Mouse (Mus musculus): Measurements from ENCODE around the gene Atf6b. TPM values are rescaled to one million over a fixed set of nuclear protein-coding genes. Genes with fewer than 3 reads are reported as not detected.

The Atf6b gene
- 10 to 100 TPM; 46.5 to 48.6 TPM for total RNA-seq (2021)
- long read RNA-seq, experiment 1, transcript Atf6b-201 (18 exons, 2,566 nt): major isoform, 77 of 114 reads
- long read RNA-seq, experiment 1, partial matches to known transcripts: 14 of 114 reads
- long read RNA-seq, experiment 1, other reads (novel, unspliced or antisense): 23 of 114 reads
- long read RNA-seq, experiment 2, transcript Atf6b-201 (18 exons, 2,566 nt): major isoform, 48 of 91 reads
- long read RNA-seq, experiment 2, partial matches to known transcripts: 31 of 91 reads
- long read RNA-seq, experiment 2, other reads (novel, unspliced or antisense): 12 of 91 reads

DNA sequence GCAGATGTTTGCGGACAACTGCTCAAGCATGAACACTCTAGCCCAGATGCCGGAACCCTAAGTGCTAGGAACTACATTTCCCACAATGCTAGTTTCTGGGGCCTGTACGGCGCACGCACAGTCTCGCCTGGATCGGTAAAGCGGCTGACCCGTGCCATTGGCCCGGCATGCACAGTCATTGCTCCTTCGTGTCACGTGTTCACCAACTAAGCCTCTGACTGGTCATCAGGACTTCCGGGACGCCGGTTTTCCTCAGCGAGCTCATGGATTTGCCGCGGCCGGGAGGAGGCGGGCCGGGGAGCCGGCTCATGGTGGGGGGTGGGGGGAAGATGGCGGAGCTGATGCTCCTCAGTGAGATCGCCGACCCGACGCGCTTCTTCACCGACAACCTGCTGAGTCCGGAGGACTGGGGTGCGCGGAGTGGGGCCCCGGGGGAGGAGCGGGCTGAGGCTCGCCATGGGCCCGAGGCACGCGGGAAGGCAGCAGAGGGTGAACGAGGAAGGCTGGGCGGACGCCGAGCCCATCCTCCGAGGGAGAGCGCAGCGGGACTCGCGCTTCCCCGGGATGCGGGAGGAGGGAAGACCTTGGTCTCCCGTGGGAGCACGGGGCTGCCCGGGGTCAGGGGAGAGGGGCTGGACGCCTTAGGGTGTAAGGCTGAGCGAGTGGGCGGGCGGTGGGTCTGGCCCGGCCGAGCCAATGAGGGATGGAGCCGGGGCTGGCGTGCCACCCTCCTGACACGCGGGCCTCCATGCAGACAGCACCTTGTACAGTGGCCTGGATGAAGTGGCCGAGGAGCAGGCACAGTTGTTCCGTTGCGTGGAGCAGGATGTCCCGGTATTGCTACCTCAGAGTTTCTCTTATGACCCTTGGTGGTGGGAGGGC is at the start of gene Atf6b:
Gene Atf6b, plus strand, starts transcription at position 241 of the 882 bp plus-strand sequence.
- DNase-seq (ENCODE audit: low spot score in 2 of 2): peak; percentile 80 to 81

DNA sequence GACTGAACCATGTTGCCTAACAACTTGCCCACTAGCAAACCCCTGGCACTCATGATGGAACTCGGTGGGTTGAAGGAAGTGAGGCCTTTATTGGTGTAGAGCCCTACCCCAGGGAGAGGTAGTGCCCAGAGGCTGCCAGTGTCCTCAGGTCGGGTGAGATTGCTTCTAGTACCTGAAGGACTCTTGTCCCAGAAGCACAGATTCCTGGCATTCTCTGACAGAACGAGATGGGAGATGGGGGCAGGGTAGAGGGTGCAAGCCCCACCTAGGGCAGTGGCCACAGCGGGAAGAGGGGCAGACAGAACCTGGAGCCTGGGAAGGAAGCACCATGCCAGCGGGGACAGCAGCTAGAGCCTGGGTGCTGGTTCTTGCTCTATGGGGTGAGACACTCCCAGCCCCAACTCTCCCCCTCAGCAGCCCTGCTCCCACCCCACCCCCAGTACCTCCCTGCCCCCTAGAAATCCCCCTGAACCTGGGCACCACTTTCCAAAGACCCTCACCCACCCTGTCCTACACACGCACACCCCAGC is 49.3 kb upstream of the Atf6b start, which contains the start of gene Ager:
Gene Ager, plus strand, starts transcription at position 297 of the 530 bp plus-strand sequence.
- DNase-seq (ENCODE audit: low spot score in 2 of 2): no peak

DNA sequence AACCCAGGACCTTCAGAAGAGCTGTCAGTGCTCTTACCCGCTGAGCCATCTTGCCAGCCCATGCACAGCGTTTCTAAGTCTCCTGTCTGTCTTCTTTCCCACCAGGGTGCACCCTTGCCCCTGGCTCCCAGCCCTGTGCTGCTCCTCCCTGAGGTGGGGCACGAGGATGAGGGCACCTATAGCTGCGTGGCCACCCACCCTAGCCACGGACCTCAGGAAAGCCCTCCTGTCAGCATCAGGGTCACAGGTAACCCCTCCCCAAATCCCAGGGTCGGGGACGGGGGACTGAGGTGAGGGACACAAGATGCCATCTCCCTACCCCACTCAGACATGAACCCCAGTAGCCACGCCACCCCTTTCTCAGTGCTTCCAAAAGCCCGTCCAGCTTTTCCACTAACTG is 47.1 kb upstream of the Atf6b start:
- DNase-seq (ENCODE audit: low spot score in 2 of 2): no peak

DNA sequence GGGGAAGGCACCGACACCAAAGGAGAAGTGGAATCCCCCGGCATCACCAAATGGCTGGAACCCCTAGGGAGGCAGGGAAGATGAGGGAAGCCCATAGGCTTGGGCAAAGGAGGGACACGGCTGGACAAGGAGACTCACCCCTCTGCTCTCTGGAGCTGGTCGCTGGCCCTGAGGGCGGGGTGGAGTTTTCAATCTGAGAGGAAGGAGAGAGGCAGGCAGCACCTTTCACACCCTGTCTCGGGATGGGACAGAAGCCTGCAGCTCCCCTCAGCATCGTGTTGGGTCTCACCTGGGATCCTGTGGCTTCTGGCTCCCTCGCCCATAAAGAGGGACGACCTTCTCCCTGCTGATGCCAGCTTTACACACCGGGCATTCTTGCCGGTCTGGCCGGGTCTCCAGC is 45.1 kb upstream of the Atf6b start:
- DNase-seq (ENCODE audit: low spot score in 2 of 2): no peak

DNA sequence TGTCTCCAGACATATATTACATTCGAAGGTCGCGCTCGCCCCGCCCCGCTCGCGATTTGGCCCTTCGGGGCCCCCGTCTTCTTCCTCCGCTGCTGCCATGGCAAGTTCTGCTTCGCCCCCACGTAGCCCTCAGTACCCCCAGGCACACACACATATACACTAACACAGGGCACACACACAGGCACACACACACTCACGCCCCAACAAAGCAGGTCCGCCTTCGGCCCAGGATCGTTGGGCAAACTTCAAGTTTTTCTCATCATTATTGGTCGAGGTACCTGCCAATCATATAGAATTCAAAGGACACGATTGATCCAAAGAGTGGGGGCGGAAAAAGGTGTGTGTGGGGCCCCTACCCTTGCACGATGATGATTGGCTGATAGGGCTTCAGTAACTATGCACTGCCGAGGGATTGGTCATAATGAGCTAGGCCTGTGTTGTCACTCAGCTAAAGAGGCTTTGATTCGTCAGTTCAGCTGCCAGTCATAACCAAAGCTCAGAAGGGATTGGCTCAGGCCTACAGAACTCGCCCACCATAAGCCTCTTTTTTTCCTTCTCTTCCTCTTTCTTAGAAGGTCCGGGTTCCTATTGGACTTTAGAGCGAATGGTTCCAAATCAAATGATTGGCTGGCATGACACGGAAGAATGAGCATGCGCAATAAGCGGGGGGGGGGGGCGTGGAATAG is 43.4 kb upstream of the Atf6b start, which contains the start of gene Rnf5:
Gene Rnf5, minus strand, starts transcription at position 316 of the 686 bp plus-strand sequence.
- peak; percentile 90 to 92 for DNase-seq (ENCODE audit: low spot score in 2 of 2)

DNA sequence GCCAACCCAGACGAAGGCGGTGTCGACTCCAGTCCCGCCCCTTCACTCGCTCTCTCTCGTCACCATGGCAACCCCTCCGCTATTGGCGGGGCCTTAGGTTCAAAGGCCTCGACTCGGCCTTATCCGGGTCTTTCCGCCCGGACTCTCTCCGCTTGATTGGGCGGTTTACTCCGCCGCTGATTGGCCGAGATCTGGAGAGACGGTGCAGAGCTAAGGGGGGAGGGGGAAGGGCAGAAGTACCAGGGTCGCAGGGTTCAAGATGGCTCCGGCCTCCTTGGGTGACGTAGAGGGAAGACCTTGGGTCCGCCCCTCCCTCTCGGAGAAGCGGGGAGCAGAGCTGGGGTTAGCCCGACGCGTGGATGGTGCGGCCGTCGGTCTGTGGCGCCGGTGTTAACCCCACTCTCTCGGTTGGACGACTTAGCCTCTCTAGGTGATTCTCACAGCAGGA is 42.9 kb upstream of the Atf6b start, which contains the start of gene Agpat1:
Gene Agpat1, plus strand, starts transcription at position 202 of the 448 bp plus-strand sequence.
- peak; percentile 90 to 93 for DNase-seq (ENCODE audit: low spot score in 2 of 2)

DNA sequence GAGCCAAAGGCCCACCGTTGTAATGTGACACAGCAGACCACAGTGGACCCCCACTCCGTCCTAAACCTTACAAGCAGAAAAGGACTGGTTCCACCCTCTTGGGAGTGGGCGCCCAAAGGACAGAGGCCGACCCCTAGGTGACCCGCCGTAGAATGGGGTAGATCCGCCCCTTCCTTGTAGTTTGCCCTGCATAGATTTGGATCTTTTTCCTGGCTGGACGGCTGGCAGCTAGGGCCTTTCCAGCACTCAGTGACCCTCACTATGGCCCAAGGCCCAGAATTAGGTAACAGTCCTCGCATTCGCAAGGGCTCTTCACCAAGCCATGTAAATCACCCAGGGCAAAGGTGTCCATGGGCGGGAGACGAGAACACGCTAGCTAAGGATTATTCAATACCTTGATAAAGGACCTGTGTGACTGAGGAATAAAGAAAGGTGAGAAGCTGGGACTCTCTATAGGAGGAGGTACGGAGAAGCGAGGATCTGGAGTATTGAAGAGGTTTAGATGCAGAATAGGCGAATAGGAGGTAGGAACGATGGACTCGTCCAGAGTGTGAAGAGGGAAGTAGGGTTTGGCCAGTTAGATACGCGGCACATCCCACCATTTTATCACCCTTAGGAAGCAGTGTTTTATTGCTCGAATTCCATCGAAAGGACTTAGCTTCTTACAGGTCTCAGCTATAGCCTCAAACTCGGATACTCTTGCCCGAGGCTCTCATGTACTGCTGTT is 42.3 kb upstream of the Atf6b start:
- no peak for DNase-seq (ENCODE audit: low spot score in 2 of 2)

DNA sequence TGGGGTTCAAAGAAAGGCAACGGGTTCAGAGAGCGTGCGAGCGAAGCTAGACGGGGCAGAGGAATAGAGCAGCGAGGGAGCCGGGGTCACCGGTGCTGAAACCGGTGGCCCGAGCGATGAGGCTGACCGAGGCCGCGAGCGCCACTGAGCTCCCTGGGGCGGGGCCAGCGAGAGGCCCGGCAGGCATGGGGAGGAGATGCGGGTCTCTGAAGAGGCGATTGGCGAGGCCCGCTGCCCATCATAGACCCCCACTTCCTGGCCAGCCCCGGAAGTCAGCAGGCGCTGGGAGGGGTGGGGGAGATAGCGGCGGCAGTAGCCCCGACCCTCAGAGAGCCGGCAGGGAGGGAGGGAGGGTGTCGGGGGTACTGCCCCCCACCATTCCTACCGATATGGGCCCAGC is 41.3 kb upstream of the Atf6b start:
- peak; percentile 95 for DNase-seq (ENCODE audit: low spot score in 2 of 2)

DNA sequence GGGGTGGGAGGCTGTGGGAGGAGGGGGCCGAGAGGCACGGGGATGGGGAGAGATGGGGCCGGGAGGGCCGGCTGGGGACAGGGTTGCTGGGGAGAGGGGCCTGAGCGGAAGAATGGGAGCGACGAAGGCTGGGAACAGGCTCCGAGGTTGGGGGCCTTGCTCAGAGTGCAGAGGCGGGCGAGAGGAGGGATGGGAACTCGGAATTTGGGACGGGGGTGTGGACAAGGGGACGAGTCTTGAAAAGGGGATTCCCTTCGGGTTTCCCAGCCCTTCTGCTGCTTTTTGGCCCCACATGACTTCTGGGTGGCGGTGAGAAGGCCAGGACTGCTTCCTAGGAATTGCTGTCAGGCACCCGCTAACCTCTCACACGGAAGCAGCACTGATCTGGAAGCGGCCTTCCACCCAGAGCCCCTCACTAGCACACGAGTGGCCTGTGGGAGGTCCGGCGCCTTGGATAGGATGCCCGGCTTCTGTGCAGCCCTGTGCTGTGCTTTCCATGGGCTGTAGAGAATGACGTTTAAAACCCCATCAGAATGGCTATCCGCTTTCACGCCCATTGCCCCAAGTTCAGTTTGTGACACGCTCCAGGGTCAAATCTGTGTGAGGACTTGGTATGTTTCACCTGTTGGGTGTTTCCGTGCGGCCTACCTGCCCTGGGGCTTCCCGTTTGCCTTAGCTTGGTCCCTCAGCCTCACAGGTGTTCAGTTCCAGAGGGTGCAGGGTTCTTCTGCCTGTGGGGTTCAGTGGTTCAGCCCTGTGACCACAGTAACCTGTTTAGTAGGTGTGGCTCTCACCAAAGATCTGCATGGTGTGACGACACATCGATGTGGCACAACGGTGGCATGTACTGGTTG is 40.5 kb upstream of the Atf6b start:
- no peak for DNase-seq (ENCODE audit: low spot score in 2 of 2)

DNA sequence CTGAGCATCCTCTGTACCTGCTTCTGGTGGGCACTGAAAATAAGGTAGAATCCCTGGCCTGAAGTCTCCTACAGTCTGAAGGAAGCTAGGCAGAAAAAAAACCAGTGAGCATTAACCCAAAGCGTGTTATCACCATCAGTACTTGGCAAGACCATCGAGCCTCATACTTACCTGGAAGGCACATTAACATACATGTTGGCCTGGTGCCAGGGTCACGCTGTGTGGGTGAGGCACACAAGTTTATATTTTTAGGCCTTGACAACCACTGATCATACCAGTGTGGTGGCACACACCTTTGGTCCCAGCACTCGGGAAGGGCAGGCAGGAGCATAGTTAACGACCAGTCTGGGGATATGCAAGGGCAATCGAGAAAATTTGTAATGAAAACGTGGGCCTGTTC is 38.9 kb upstream of the Atf6b start:
- DNase-seq (ENCODE audit: low spot score in 2 of 2): no peak

DNA sequence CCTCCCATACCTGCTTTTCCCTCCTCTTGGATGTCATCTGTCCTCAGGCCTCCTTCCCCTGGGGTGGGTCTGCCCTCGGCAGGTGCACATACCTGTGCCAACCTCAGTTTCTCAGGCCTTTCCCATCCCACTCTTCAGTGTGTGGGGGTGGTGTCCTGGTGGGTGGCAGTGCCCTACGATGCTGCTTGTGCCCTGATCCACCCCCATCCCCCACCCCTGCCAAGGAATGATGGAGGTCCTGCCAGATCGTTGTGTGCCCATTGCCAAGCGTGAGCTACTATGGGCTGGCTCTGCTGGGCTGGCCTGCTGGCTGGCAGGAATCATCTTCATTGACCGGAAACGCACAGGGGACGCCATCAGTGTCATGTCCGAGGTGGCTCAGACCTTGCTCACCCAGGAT is 35.9 kb upstream of the Atf6b start:
- no peak for DNase-seq (ENCODE audit: low spot score in 2 of 2)

DNA sequence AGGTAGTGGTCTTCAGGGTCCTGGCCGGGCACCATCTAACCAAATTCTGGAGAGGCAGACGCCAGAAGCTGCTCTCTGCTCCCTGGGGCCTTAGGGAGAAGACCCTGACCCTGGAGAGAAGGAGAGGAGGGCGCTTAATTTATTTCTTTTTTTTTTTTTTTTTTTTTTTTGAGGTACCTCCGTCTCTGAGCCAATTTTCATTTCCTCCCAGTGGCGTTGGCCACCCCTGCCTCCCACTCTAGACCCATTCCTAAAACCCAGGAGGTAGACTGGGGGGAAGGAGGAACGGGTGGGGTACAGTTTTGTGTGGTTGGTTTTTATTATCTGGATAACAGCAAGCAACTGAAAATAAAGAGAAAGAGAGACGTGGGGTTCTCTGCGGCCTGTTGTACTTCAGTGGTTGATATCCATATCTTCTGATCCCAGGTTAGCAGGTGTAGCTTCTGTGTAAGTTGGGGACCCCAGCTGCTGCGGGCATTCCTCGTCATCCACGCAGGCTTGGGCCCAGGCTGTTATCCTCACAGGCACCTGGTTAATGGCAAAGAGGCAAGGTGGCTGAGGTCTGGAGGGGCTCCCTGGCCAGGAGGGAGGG is 33.8 kb upstream of the Atf6b start:
- DNase-seq (ENCODE audit: low spot score in 2 of 2): no peak

DNA sequence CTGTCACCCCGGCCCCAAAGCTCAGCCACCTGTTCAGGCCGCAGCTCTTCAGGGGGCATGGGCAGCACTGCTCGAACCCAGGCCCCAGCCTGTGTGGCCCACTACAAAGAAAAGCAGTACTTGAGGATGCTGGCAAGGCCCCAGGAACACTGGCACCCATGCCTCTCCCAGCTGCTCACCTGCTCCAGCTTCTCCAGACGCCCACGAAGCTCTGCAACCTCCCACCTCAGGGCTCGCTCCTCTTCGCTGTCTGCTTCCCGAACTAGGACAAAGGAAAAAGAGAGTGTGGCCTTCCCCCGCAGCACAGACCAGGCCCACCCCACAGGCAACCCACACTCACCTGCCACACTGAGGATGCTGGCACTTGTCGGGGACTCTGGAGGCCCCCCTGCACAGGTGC is 33.1 kb upstream of the Atf6b start:
- DNase-seq (ENCODE audit: low spot score in 2 of 2): no peak

DNA sequence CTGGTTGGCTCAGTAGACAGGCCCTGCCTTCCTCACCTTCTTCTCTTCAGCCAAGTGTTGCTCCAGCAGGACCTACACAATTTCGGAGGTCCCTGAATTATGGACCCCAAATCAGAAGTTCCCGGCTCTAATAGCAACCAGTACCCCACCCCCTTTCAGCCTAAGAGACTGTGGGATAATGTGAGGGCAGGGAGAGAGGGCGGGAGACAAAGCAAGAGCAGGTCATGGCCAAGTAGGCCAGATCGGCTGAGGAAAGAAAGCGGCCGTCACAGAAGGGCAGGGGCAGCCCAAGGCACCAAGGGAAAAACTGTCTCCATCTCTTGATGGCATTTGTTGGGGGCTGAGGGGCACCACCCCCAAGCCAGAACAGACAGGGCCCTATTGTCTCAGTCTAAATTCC is 31.1 kb upstream of the Atf6b start, which contains the start of gene Egfl8:
Gene Egfl8, minus strand, starts transcription at position 101 of the 400 bp plus-strand sequence.
- DNase-seq (ENCODE audit: low spot score in 2 of 2): no peak

DNA sequence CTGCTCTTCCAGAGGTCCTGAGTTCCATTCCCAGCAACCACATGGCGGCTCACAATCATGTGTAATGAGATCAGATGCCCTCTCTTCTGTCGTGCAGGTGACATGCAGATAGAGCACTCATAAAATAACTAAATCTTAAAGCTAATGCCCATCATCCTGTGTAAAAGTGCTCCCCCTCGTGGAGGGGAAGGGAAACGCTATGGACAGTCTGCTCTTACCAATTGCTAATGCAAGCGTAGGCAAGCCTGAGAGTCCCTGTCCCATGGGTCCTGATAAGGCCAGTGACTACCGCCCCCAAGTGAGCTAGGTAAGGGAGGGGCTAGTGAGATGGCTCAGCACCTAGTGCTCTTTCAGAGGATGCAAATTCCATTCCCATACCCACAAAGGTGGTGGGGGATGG is 27.9 kb upstream of the Atf6b start:
- DNase-seq (ENCODE audit: low spot score in 2 of 2): peak; percentile 70 to 74

DNA sequence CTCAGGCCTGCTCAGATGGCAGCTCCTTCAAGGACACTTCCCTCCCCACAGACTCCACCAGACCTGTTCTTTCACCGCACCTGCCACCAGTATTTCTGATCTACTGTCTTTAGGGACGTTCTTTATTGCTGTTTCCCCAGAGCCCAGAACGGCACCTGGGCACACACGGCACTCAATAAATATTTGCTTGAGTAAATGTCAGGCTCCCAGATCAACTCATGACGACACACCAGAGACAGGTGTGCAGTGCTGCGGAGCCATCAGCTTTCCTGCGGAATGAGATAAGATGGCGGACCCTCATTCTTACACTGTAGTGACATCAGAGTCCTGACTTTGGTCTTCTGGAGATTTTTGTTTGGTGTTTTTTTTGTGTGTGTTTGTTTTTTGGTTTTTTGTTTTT is 25.9 kb upstream of the Atf6b start:
- no peak for DNase-seq (ENCODE audit: low spot score in 2 of 2)

DNA sequence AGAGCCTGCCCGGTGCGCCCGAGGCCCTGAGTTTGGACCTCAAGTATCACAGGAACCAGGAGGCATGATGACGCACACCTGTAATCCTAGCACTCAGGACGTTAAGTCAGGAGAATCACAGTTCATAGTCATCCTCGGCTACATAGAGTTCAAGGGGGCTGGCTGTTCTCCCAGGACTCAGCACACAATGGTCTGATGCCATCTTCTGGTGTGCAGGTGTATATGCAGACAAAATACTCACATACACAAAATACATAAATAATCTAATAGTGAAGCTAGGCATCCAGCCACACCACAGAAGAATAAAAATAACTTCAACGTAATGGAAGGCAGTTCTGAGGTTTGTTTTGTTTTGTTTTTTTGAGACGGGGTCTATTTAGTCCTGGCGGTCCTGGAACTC is 23.8 kb upstream of the Atf6b start:
- no peak for DNase-seq (ENCODE audit: low spot score in 2 of 2)

DNA sequence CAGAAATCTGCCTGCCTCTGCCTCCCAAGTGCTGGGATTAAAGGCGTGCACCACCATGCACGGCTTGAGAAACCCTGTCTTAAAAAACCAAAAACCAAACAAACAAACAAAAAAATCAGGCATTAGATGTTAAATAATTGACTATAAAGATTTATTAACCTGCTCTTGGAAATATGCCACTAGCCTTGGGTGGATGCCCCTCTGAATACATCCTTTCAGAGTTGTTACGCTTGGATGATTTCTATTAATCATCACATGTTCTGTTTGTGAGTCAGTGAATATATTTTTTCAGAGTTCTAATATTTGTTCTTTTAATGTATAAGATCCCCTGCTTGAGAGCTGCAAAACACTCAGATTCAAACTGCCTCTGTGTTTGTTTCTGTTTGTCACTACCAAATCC is 22.0 kb upstream of the Atf6b start:
- no peak for DNase-seq (ENCODE audit: low spot score in 2 of 2)
